Mouse (Mus musculus) bone marrow macrophage, adult 2 months (primary cell): ENCODE results near the gene St3gal4.

Experiments used
- CTCF ChIP-seq: IDR thresholded peaks from 2 replicates; pipeline ENCODE4 v1.5.1; 2012; ENCODE audit warnings: low read depth, mild to moderate bottlenecking, low read length, moderate library complexity
- POLR2A ChIP-seq: IDR thresholded peaks from 2 replicates; pipeline ENCODE4 v1.6.1; 2012; ENCODE audit warnings: mild to moderate bottlenecking, low read depth, low read length, borderline replicate concordance

DNA sequence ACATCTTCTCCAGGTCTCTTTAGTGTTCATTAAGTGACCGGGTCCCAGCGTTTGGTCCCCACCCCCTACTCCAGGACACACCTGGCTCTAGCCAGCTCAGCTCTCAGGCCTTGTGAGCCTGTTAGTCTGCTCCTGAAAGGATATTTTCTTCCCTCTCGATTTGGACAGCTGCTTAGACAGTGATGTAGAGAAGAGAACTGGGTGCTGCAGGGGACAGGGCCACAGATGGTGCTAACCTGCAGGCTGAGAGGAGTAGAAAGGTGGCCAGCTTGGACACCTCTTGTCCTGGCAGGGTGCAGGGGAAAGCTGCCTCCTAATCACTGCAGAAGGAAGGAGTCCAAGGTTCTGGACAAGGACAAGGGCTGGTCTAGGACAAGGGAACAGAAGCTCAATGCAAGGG, 11.0 kb downstream of the St3gal4 start:
- TF ChIP-seq CTCF: no peak
- no peak for TF ChIP-seq POLR2A
